Mouse (Mus musculus) olfactory bulb, adult 2 months (tissue): ENCODE measurements around the gene Aff2. TPM values are rescaled to one million over a fixed set of nuclear protein-coding genes. Genes with fewer than 3 reads are reported as not detected.

ENCODE experiments used
- H3K27ac ChIP-seq: fragments of 200-500 bp; 2 replicates; pipeline ENCODE4 v1.5.1; 2012; ENCODE audit warnings: low read depth, low read length; ENCODE audit not compliant: insufficient read depth
- H3K4me1 ChIP-seq: fragments of 200-500 bp; 2 replicates; pipeline ENCODE4 v1.6.1; 2012; ENCODE audit warnings: low read length; ENCODE audit not compliant: control insufficient read depth, insufficient read depth
- H3K4me3 ChIP-seq: fragments of 200-500 bp; 2 replicates; pipeline ENCODE4 v1.5.1; 2012; ENCODE audit warnings: mild to moderate bottlenecking, low read depth, low read length, moderate library complexity; ENCODE audit not compliant: insufficient read depth
- CTCF ChIP-seq: fragments of 200-500 bp; IDR thresholded peaks from 2 replicates; pipeline ENCODE4 v1.5.1; 2012; ENCODE audit warnings: low read depth, mild to moderate bottlenecking, low read length, moderate library complexity; ENCODE audit not compliant: insufficient read depth
- POLR2A ChIP-seq: fragments of 200-500 bp; IDR thresholded peaks from 2 replicates; pipeline ENCODE4 v1.6.1; 2012; ENCODE audit warnings: mild to moderate bottlenecking, low read depth, low read length, moderate library complexity; ENCODE audit not compliant: insufficient read depth
- WGBS: fragments of 180-500 bp; shearing (Covaris S2); methylation state at CpG from one replicate; pipeline ENCODE4 v1.1.7; 2018; 5-methylcytosine and 5-hydroxymethylcytosine counted together
- polyA plus RNA-seq: library from polyadenylated mRNA; stranded (reverse); fragments of >200 nt; gene quantifications from 2 replicates; pipeline ENCODE4 v1.2.4, GENCODE M21; 2012; ENCODE audit warnings: low replicate concordance; ENCODE audit not compliant: missing spikeins, insufficient read depth, insufficient read length

Aff2 gene
- polyA plus RNA-seq, 1 experiment: not detected

- no peaks in the 10 kb centered on the region for H3K4me1 ChIP-seq
- TF ChIP-seq CTCF (no peak), POLR2A (no peak)
- H3K4me3 ChIP-seq: no peak overlapping the region
- 80% methylated on average over 3 of the region's 3 CpGs for WGBS
- H3K27ac ChIP-seq: no peak overlapping the region
These were observed 306.1 kb downstream of the Aff2 start for GRCm38 (mm10) chrX:69666145-69666677.

- no peak overlapping the region for H3K4me3 ChIP-seq
- no peak for TF ChIP-seq CTCF
- no peak for TF ChIP-seq POLR2A
- H3K27ac ChIP-seq: no peak overlapping the region
- no peaks in the 10 kb centered on the region for H3K4me1 ChIP-seq
- WGBS: 96% methylated on average over 1 of the region's 1 CpGs
These were observed 315.6 kb downstream of the Aff2 start for GRCm38 (mm10) chrX:69675691-69676090.

GRCm38 (mm10) chrX:69698840-69699239, 338.7 kb downstream of the Aff2 start:
- Histone ChIP-seq H3K4me1 (no peaks in the 10 kb centered on the region), H3K27ac (no peak overlapping the region), H3K4me3 (no peak overlapping the region)
- WGBS: 74% methylated on average over 4 of the region's 4 CpGs
- TF ChIP-seq POLR2A (no peak), CTCF (no peak)

GRCm38 (mm10) chrX:69738972-69739371, 378.9 kb downstream of the Aff2 start:
- H3K4me3 ChIP-seq: no peak overlapping the region
- 64% methylated on average over 3 of the region's 3 CpGs for WGBS
- H3K4me1 ChIP-seq: no peaks in the 10 kb centered on the region
- H3K27ac ChIP-seq: no peak overlapping the region
- no peak for TF ChIP-seq CTCF
- TF ChIP-seq POLR2A: no peak

- Histone ChIP-seq H3K4me3 (no peak overlapping the region), H3K27ac (no peak overlapping the region), H3K4me1 (no peaks in the 10 kb centered on the region)
- 61% methylated on average over 3 of the region's 3 CpGs for WGBS
- TF ChIP-seq POLR2A: no peak
These were observed 385.0 kb downstream of the Aff2 start for GRCm38 (mm10) chrX:69744962-69745597.

- Histone ChIP-seq H3K4me1 (no peaks in the 10 kb centered on the region), H3K4me3 (no peak overlapping the region), H3K27ac (no peak overlapping the region)
- TF ChIP-seq CTCF (no peak), POLR2A (no peak)
- WGBS: 73% methylated on average over 2 of the region's 2 CpGs
These were observed 441.9 kb downstream of the Aff2 start for GRCm38 (mm10) chrX:69801890-69802439.

- H3K27ac ChIP-seq: no peak overlapping the region
- no peaks in the 10 kb centered on the region for H3K4me1 ChIP-seq
- 86% methylated on average over 3 of the region's 3 CpGs for WGBS
- TF ChIP-seq POLR2A (no peak), CTCF (no peak)
- H3K4me3 ChIP-seq: no peak overlapping the region
These were observed 442.4 kb downstream of the Aff2 start for GRCm38 (mm10) chrX:69802481-69802880.

GRCm38 (mm10) chrX:69811798-69812197, 451.7 kb downstream of the Aff2 start:
- 88% methylated on average over 4 of the region's 4 CpGs for WGBS
- TF ChIP-seq POLR2A: no peak
- TF ChIP-seq CTCF: no peak

GRCm38 (mm10) chrX:69815054-69815453, 455.0 kb downstream of the Aff2 start:
- Histone ChIP-seq H3K4me3 (no peak overlapping the region), H3K27ac (no peak overlapping the region), H3K4me1 (no peaks in the 10 kb centered on the region)
- 97% methylated on average over 2 of the region's 2 CpGs for WGBS
- TF ChIP-seq CTCF (no peak), POLR2A (no peak)

More at GRCm38 (mm10) chrX:69811798-69812197, 451.7 kb downstream of the Aff2 start:
- Histone ChIP-seq H3K4me1 (no peaks in the 10 kb centered on the region), H3K4me3 (no peak overlapping the region), H3K27ac (no peak overlapping the region)

- no peaks in the 10 kb centered on the region for H3K4me1 ChIP-seq
- H3K27ac ChIP-seq: no peak overlapping the region
- 75% methylated on average over 3 of the region's 3 CpGs for WGBS
- no peak overlapping the region for H3K4me3 ChIP-seq
- TF ChIP-seq CTCF (no peak), POLR2A (no peak)
These were observed 457.6 kb downstream of the Aff2 start for GRCm38 (mm10) chrX:69817679-69818078.
